Mouse (Mus musculus) granulocyte monocyte progenitor cell, adult 5-6 weeks (primary cell): ENCODE measurements at regions not wholly inside any gene's neighbourhood (a gene's known extent, or its start where the extent isn't known, plus 50 kb on each side); places are given as distances from the start of the nearest gene placed in this dataset.

Experiments
- ATAC-seq: replicated peaks from 2 replicates; pipeline ENCODE4 v1.8.0; 2016; ENCODE audit warnings: mild to moderate bottlenecking, moderate TSS enrichment, inconsistent platforms; ENCODE audit not compliant: poor library complexity, severe bottlenecking

- no peak for ATAC-seq
Measured at GRCm38 (mm10) chr1:89287136-89287795, 167.3 kb upstream of the Agap1 start.

- no peak for ATAC-seq
Measured at GRCm38 (mm10) chr1:89288001-89288400, 166.6 kb upstream of the Agap1 start.

GRCm38 (mm10) chr1:89288921-89289320 lies 165.7 kb upstream of the Agap1 start:
- ATAC-seq, result no peak

- ATAC-seq, result no peak
Measured at GRCm38 (mm10) chr1:89296691-89297090, 157.9 kb upstream of the Agap1 start.

- no peak for ATAC-seq
Measured at GRCm38 (mm10) chr1:89297766-89298165, 156.8 kb upstream of the Agap1 start.

- ATAC-seq, result no peak
Measured at GRCm38 (mm10) chr1:89301151-89301550, 153.5 kb upstream of the Agap1 start.

- peak; percentile 92 for ATAC-seq
Measured at GRCm38 (mm10) chr1:89302368-89302951, 152.1 kb upstream of the Agap1 start.

GRCm38 (mm10) chr1:89305171-89305570 lies 149.4 kb upstream of the Agap1 start:
- no peak for ATAC-seq

GRCm38 (mm10) chr1:89308788-89309187 lies 145.8 kb upstream of the Agap1 start:
- no peak for ATAC-seq

- no peak for ATAC-seq
Measured at GRCm38 (mm10) chr1:89313064-89313463, 141.5 kb upstream of the Agap1 start.

GRCm38 (mm10) chr1:89317897-89318296 lies 136.7 kb upstream of the Agap1 start:
- ATAC-seq, result peak; percentile 56

- ATAC-seq, result no peak
Measured at GRCm38 (mm10) chr1:89318663-89319062, 135.9 kb upstream of the Agap1 start.

- no peak for ATAC-seq
Measured at GRCm38 (mm10) chr1:89322621-89323020, 132.0 kb upstream of the Agap1 start.

- peak; percentile 68 for ATAC-seq
Measured at GRCm38 (mm10) chr1:89323091-89323490, 131.5 kb upstream of the Agap1 start.

- no peak for ATAC-seq
Measured at GRCm38 (mm10) chr1:89331352-89331751, 123.3 kb upstream of the Agap1 start.

- no peak for ATAC-seq
Measured at GRCm38 (mm10) chr1:89332676-89333075, 121.9 kb upstream of the Agap1 start.

GRCm38 (mm10) chr1:89337861-89338260 lies 116.7 kb upstream of the Agap1 start:
- ATAC-seq, result no peak

- no peak for ATAC-seq
Measured at GRCm38 (mm10) chr1:89342794-89343193, 111.8 kb upstream of the Agap1 start.

- peak; percentile 70; the same call in 1 of the 2 replicates for ATAC-seq
Measured at GRCm38 (mm10) chr1:89344546-89344945, 110.1 kb upstream of the Agap1 start.

GRCm38 (mm10) chr1:89347341-89347740 lies 107.3 kb upstream of the Agap1 start:
- no peak for ATAC-seq

GRCm38 (mm10) chr1:89352936-89353335 lies 101.7 kb upstream of the Agap1 start:
- no peak for ATAC-seq

GRCm38 (mm10) chr1:89359257-89359656 lies 95.3 kb upstream of the Agap1 start:
- no peak for ATAC-seq
